Mouse (Mus musculus): Measurements from ENCODE around the gene Lima1.
"Not testable (repeated sequence)": the region's sequence is repeated elsewhere in the genome, so short reads cannot be mapped to it uniquely, and the experiment has no call there.

Gene Lima1

DNA sequence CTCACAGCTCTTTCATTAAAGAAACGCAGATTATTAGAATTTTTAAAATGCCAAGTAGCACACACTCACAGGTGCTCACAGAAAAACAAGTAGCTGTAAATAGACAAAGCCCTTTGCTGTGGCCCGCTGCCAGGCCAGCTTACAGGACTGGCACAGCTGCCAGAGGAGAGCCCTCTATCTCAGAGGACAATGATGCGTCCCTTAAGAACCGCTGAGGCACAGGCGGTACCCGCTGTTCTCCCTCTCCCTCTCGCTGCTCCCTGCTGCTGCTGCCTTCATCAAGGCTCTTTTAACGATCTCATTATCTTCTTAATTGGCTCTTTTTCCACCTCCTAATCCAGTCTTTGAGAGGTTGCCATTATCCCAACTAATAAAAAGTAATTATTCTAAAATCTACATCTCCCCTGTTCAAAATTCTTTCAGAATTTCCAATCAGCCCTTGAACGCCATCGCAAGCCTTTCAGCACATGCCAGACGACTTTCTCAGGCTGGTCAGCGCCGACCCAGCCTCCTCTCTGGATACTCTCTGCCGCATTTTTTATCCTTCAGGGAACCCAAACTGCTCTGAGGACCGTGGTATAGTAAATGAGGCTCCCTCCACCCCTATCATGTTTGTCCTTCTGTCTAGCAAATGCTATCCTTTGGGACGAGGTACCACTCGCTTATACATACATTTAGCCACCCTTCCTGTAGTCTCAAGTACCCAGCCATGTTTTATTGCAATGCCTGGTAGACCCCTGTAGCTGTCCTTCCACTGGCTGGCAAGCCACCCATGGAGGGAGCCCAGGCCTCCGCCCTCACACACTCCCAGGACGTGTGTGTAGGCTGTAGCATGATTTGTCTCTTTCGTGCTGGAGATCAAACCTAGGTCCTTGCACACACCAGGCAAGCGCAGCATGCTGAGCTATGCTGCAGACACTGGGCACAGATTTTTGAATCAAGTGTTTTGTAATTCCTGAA lies 67.2 kb downstream of the Lima1 start:
- in situ Hi-C loops (cut with MboI; ENCODE audit: low sequenced_read_pairs), result no loop called here

DNA sequence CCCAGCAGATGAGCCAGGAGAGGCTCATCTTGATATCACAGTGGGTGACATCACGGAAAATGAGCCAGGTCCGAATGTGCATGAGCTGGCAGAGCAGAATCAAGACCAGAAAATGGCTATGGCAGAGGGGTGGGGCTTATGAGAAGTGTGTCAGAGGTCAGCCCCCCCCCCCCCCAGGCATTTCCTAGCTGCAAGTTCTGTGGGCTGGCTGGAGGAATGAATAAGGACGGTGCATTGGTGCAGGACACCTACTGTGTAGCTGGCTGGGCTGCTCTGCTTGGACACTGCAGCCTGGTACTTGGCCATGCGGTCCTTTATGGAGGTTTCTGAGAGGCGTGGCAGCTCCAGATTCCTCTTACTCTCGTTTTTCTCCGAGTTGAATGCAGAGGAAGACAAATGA lies 69.1 kb downstream of the Lima1 start:
- in situ Hi-C loops (cut with MboI; ENCODE audit: low sequenced_read_pairs), result no loop called here

DNA sequence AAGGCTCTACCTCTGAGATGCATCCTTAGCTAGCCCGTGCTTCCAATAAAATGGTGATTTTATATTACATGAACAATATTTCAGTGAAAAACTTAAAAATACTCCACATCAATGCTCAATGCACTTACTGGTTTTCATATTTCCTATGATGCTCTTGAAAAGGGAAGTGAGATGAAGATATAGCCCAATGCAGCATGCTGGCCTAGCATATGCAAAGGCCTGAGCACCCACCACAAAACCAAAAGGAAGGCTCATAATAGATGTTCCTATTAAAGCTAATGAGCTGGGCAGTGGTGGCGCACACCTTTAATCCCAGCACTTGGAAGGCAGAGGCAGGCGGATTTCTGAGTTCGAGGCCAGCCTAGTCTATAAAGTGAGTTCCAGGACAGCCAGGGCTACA lies 69.6 kb downstream of the Lima1 start:
- in situ Hi-C loops (cut with MboI; ENCODE audit: low sequenced_read_pairs), result no loop called here

DNA sequence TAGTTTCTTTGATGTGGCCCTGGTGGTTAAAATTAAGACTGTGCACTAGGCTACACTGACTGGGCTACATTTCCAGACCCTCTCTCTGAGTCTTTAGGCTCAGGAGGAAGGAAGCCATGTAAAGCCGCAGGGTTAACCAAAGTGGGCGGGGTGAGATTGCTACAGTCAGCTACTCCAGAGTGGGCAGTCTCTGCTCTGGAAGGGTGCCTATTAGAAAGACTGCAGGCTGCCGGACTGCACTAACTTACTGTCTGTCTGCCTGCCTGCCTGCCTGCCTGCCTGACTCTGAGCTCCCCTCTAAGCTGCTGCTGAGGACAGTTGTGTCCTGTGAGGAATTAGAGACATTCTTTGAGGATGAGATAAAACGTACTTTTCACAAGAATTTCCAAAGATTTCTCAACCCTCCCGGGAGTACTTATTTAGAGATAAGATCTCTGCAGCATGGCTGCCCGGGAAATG lies 72.0 kb downstream of the Lima1 start:
- in situ Hi-C loops (cut with MboI; ENCODE audit: low sequenced_read_pairs), result no loop called here

DNA sequence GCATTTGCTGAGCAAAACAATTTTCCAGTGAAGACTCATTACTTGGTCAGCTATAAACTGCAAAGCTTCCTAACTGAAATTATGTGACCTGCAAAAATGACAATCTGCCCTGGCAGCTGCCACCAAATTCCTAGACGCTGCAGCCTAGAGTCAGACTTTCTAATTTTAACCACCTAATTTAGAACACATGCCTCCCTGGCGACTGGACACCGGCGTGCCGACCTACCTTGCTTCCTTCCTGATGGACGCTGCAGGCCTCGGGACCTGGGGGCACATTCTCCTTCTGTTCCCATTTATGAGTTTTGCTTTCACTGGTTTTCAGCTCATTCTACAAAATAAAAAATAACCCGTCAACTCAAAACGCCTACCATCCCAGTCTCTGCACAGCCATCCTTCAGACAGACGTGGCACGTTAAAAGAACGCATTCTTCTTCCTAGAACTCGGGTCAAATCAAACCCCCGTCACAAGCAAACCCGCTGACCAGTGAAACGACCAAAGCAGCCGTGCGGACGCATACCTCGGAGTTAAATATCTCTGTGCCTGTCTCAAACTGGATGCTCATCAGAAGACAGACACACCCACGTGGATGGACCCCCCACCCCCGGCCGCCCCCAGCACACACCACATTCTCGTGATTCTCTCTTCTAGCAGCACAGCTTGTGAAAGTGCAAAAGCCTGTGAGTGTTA lies 73.2 kb downstream of the Lima1 start:
- in situ Hi-C loops (cut with MboI; ENCODE audit: low sequenced_read_pairs), result no loop called here

DNA sequence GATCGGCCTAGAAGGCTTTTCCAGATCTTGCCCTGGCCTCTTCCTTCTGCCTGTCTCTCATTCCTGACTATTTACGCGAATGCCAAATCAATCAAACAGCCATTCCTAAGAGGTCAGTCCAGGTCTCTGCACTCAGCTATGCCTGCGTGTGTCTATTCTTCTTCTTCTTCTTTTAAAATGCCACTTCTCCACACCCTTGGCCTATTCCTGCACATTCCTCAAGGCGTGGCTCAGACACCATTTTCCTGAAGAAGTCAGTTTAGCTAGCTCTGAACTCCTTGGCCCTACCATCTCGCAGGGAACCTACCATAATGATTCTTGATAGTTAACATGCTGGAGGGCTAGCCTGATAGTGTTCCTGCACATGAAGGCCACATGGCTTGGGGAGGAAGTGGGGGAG lies 75.5 kb downstream of the Lima1 start:
- in situ Hi-C loops (cut with MboI; ENCODE audit: low sequenced_read_pairs), result no loop called here

DNA sequence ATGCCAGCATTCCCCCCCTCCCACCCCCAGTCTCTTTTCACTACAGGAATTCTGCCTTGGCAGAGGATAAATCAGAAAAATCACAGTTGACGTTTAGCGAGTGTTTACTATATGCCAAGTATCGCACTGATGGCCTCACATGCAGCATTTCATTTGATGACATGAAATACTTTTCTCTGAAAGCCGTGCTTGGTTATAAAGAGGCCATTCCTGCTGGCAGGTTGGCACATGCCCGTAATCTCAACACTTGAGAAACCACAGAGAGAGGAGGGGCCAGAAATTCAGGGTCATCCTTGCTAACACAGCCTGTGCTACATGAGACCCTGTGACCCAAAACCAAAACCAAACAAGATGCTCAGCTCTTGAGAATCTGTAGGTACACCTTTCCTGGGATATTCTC lies 77.4 kb downstream of the Lima1 start:
- in situ Hi-C loops (cut with MboI; ENCODE audit: low sequenced_read_pairs), result no loop called here

DNA sequence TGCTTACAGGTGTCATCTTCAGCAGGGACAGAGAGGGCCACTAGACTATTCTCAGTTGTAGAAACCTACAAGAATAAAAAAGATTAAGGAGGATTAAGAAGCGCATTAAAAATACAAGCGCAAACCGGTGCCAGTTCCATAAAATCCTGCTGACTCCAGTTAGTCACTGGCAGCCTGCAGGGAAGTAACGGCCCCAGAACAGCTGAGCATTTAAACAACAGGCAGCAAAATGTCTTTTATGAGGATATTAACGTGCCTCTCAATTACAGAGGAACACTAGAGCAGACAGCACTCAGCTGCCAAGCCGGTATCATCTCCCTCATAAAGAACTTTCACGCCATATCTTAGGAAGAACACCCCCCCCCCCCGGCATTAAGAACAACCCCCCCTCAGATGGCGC lies 78.5 kb downstream of the Lima1 start:
- in situ Hi-C loops (cut with MboI; ENCODE audit: low sequenced_read_pairs), result no loop called here

DNA sequence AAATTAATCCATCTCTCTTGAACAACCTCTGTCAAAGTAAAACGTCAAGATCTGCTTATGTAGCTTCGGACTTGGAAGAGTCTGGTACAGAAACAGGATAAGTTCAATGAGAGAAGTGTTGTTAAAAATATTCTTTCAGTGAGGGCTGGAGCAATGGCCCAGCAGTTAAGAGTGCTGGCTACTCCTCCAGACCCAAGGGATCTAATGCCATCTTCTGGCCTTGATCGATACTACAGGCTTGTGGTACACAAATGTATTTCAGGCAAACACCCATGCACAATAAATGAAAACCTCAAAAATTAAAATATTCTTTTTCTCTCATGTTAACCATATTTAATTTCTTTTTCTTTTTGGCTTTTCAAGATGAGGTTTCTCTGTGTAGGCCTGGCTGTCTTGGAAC lies 79.2 kb downstream of the Lima1 start:
- in situ Hi-C loops (cut with MboI; ENCODE audit: low sequenced_read_pairs), result no loop called here

DNA sequence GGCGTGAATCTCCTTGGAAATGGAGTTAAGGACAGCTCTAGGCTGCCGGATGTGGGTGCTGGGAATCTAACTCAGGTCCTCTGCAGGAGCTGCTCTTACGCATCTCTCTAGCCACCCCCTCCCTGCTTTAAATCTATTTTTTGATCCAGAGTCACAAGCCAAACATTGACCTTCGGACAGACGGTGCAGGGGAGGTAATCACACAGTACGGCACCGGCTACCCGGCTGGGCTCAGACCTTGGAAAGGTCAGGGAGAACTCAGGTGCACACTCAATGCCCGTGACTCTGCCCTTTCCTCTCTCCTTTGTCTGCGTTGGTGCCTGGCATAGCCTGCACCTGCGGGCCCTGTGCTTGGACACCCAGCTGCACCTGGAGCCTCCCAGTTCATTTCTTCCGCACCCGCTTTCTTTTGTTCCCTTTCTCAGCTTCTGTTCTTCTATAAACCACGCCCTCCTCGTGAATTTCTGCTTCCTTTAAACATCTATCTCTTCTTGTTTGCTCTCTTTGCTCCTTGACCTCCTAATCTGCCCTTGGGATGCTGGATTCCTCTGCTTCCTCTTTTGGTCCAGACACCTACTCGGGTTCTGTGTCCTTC lies 82.9 kb downstream of the Lima1 start:
- in situ Hi-C loops (cut with MboI; ENCODE audit: low sequenced_read_pairs), result no loop called here

DNA sequence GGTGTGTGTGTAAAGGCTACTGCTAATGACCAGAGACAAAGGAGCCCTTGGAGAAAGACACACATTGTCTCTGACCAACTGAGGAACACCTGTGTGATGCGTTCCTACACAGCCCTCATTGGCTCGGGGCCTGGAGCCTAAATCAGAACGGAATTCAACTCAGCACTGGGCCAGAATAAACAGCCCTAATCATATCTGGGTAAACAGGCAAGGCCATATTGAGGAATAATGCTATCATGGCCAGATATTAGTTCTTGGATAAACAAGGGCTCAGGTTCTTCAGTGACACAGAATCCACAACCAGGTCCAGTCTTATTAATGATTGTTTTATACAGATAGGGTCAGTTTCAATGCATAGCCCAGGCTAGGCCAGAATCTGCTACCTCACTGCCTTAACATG lies 84.3 kb downstream of the Lima1 start:
- in situ Hi-C loops (cut with MboI; ENCODE audit: low sequenced_read_pairs), result no loop called here

DNA sequence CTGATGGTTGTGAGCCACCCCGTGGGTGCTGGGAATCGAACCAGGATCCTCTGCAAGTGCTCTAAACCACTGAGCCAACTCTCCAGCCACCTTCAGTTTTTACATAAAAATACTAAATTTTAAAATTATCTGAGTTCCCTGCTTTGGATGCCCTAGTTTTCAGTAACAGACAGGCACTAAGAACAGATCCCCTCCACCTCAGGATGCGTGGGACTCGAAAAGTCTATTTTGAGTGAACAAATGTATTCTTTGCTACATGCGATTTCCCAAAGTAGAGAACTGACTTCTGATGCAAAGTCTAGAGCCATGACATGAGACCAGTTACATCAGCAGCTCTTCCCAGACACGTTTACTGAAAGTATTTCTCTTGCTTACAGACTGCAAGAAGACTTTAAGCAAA lies 84.8 kb downstream of the Lima1 start:
- in situ Hi-C loops (cut with MboI; ENCODE audit: low sequenced_read_pairs), result no loop called here

DNA sequence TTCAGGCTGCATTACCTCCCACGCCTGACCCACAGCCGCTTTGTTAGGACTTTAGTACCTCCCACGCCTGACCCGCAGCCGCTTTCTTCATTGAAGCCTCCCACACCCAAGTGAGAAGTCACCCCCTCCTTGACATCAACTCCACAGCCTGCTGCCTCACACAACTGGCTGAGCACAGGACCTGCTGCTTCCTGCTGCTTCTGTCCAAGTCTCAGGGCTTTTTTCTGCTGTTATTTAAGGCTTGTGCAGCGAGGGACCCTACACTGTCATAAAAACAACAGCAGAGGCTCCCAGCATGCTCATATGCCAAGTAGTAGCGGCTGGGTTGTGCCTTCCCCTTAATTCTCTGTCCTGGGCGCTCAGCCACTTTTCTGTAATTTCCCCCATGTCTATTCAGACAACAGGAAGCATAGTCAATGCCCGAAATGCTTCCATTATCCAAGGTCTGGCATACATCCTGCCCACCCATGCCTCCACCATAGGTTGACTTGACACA lies 87.6 kb downstream of the Lima1 start:
- in situ Hi-C loops (cut with MboI; ENCODE audit: low sequenced_read_pairs), result no loop called here

DNA sequence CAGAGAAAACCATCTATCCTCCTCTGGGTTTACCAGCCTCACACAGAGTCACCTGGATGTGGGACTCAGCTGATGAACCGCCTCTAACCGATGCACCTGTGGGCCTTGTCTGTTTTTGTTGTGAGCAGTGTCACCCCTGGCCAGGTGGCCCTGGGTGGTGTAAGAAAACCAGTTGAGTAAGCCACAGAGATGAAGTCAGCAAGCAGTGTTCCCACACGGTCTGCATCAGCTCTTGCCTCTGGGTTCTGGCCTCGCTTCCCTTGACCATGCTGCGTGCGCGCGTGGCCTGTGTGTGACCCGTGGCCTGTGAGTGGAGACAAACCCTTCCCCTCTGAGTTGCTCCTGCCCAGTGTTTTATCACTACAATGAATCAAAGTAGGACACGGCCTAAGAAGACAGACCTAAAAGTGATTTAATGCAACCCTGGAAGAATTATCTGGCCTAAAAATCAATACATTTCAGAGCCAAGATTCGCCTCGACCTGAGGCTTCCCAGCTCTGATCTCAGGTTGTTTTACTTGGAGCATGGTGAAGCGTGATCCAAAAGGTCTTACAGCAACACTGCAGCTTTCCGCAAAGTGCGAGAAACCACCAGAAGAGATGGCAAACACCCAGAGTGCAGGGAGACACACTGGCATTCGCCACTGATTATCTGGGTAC lies 96.5 kb downstream of the Lima1 start:
- in situ Hi-C loops (cut with MboI; ENCODE audit: low sequenced_read_pairs), result no loop called here

DNA sequence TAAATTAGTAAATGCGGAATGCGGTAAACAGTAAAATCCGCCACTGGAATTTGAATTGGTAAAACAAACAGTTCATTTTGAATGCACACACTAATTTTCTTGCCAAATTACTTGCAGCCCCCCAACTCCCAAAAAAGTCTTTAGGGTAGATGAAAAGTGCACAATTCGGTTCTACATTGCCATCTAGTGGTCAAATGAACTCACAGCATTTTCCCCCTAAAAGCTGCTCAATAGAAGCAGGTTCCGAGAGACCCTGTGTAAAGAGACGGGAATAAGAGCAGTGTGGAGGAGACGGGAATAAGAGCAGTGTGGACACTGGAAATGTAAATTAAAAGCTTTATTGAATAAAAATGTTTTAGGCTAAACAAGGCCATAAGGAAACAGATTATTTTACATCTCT lies 97.1 kb downstream of the Lima1 start:
- in situ Hi-C loops (cut with MboI; ENCODE audit: low sequenced_read_pairs), result no loop called here

DNA sequence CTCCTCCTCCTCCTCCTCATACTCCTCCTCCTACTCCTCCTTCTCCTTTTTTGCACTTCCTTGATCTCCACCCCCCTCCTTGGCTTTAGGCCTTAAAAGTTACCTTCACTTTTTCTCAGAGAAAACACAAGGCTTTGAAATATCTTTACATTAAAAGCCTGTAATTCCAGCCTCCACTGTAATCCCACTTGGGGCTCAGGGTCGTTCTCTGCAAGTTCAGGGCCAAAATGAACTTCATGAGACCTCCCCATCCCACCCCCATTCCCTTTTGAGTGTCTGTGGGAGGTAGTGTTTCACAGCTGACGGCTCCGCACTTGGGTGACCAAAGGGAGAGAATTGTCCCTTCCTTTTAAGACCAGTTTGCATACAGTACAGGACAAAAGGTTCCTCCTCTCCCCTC lies 102.3 kb downstream of the Lima1 start:
- in situ Hi-C loops (cut with MboI; ENCODE audit: low sequenced_read_pairs), result no loop called here

DNA sequence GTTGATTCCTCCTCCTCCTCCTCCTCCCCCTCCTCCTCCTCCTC lies 102.6 kb downstream of the Lima1 start, which contains the start of gene Cers5:
Gene Cers5 (minus strand): TSS at position 5 of the 44 bp plus-strand sequence.
- in situ Hi-C loops (cut with MboI; ENCODE audit: low sequenced_read_pairs), result not testable (repeated sequence)

DNA sequence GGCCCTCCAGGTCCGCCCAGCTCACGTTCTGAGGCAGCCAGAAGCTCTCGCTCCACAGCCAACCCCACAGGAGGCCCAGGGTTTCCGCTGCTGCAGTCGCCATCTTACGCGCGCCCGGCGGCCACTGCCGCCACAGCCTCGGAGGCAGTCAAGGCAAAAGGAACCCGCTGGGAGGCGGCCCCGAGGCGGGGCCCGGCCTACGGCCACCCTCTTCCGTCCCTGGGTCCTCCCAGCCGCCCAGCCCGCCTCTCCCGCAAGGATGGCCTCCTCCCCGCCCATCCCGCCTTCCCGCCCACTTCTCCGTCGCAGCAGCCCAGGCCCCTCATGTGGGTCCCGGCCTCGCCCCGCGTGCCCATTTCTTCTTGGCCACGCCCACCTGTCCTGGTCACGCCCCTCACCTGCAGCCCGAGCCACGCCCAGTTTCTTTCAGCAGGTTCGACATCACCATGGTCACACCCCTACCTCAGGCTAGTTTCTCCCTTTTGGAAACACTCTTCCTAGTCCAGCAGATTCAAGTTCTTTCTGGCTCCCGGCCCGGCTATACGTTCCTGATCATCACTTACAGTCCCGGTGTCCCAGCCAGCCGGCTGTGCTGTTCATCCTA lies 102.9 kb downstream of the Lima1 start:
- in situ Hi-C loops (cut with MboI; ENCODE audit: low sequenced_read_pairs), result no loop called here

DNA sequence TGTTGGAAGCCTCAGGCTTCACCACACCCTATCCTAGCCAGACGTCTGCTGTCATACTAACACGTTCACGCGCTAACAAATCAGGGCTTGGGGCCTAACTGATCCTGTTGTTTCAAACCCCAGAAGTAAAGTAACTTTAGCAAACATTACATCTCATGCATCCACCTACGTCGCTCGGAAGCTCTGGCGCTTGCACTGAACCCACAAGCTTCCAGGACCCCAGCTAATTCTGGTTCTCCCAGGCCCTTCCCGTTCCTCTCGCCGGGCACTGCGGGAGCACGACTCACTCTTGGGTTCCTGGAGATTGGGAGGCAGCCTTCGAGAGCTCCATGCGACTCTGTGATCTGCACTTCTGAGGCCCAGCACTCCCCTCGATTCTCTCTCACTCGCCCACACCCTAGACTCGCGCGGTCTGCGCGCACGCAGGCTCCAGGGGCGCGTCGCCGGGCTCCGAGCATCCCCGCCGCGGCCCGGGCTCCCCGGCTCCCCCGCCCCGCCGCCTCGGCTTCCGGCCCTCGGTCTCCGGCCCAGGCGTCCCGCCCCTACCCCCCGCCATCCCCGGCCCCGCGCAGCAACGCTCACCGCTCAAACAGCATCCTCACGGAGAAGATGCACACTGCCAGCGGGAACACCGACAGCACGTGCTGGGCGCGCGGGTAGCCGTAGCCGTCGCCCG lies 103.5 kb downstream of the Lima1 start:
- in situ Hi-C loops (cut with MboI; ENCODE audit: low sequenced_read_pairs), result no loop called here

DNA sequence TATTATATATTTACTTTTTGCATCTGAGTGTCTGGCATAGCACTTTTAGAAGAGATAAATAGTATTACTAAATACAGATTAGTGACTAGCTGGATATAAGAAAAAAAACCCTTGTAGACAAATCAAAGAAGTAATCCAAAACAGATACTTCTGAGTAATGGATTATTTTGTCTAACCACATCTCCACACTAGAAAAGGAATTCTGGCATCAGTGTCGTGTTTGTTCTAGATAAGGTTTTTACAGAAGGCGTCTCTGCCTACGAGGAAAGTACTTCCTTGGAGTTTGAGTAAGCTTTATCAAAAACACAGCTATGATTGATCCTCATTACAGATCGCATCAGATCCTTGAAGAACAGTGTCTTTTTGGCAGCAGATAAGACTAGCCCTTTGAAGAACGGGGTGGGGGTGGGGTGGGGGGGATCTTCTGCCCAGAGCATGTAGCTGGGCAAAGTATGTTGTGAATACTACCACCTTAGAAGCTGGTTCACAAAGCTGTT lies 104.2 kb downstream of the Lima1 start:
- in situ Hi-C loops (cut with MboI; ENCODE audit: low sequenced_read_pairs), result no loop called here

DNA sequence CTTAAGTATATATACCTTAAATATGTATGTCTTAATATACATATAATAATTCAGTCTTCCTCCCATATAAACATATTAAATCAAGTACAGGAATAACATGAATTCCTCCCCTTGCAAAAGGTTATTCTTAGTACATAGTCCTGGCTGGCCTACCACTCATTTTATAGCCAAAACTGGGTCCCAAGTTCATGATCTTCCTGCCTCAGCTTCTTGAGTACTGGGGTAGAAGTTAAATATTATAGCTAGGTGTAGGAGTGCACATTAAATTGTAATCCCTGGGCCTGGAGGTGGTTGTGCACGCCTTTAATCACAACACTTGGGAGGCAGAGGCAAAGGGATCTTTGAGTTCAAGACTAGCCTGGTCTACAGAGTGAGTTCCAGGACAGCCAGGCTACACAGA lies 106.5 kb downstream of the Lima1 start:
- in situ Hi-C loops (cut with MboI; ENCODE audit: low sequenced_read_pairs), result no loop called here

Measured in CH12F3 (cell line).